Comparison of ENCODE assay signal across 12 mouse cellular contexts in genomic region chr6:116998948-116999682, GRCm38 (mm10).
A peak's percentile ranks its signal among the peaks of the same experiment; 100 is the strongest.
DNase-seq lines count a peak whose midpoint lies in the region; ATAC-seq lines count a peak whose summit lies in the region.
"Had no signal": no experiment of that assay in that cellular context is flagged by ENCODE, and none has a peak within 500 bp of the region (broad histone marks: within the 10 kb centered on the region; RNA-seq: fewer than 3 reads in every experiment).

No protein-coding gene starts in this region.

- no peak for ATAC-seq in hindbrain, embryonic 14.5 days (ENCODE audit: low FRiP score)

- peak; percentile 36 for DNase-seq in hindbrain, embryonic 14.5 days (ENCODE audit: low spot score)
- DNase-seq in hindbrain, embryonic 10.5 days (ENCODE audit: low spot score) = no peak
- peak; percentile 85 for DNase-seq in brain, adult 2 months (ENCODE audit: low read depth, low spot score)
- DNase-seq in cerebellum, adult 9-10 months = peak; percentile 80
- peak; percentile 12 for DNase-seq in limb, embryonic 10.5 days (ENCODE audit: low spot score)
- DNase-seq in adrenal gland, adult 8-10 months = no peak
- DNase-seq in heart, postnatal 36 days = no peak
- DNase-seq: kidney, postnatal 10 days; midbrain, embryonic 14.5 days; thymus, adult 2 months had no signal

- no peak overlapping the region for H3K4me2 ChIP-seq in hindbrain, embryonic 14.5 days (replicated peaks)
- H3K4me2 ChIP-seq: limb, embryonic 15.5 days; lung, embryonic 15.5 days had no signal

- whole genome bisulfite sequencing in hindbrain, embryonic 14.5 days = 67% methylated on average over 9 of the region's 9 CpGs
- WGBS in hindbrain, embryonic 10.5 days = 87% methylated on average over 9 of the region's 9 CpGs
- WGBS in limb, embryonic 10.5 days = 90% methylated on average over 9 of the region's 9 CpGs

- H3K9me3 ChIP-seq in hindbrain, embryonic 14.5 days (ENCODE audit: control insufficient read depth, low read length) = no peaks in the 10 kb centered on the region
- H3K9me3 ChIP-seq in hindbrain, embryonic 10.5 days = no peaks in the 10 kb centered on the region
- no peaks in the 10 kb centered on the region for H3K9me3 ChIP-seq in limb, embryonic 10.5 days (replicated peaks)
- H3K9me3 ChIP-seq: limb, embryonic 15.5 days; lung, embryonic 15.5 days had no signal

- intact Hi-C loops in heart, postnatal 36 days (cut with DNase I) = no loop called here

- H3K27ac ChIP-seq in hindbrain, embryonic 14.5 days = no peak overlapping the region
- no peak overlapping the region for H3K27ac ChIP-seq in hindbrain, embryonic 10.5 days
- no peak overlapping the region for H3K27ac ChIP-seq in limb, embryonic 10.5 days
- H3K27ac ChIP-seq: limb, embryonic 15.5 days; lung, embryonic 15.5 days had no signal

- H3K36me3 ChIP-seq in hindbrain, embryonic 14.5 days (replicated peaks; ENCODE audit: control insufficient read depth, insufficient read depth) = no peaks in the 10 kb centered on the region
- H3K36me3 ChIP-seq in hindbrain, embryonic 10.5 days = no peaks in the 10 kb centered on the region
- no peaks in the 10 kb centered on the region for H3K36me3 ChIP-seq in limb, embryonic 10.5 days
- H3K36me3 ChIP-seq: limb, embryonic 15.5 days; lung, embryonic 15.5 days had no signal

- no peak overlapping the region for H3K4me3 ChIP-seq in hindbrain, embryonic 14.5 days (replicated peaks; ENCODE audit: low read length)
- no peak overlapping the region for H3K4me3 ChIP-seq in hindbrain, embryonic 10.5 days
- H3K4me3 ChIP-seq in limb, embryonic 10.5 days = no peak overlapping the region
- H3K4me3 ChIP-seq: limb, embryonic 15.5 days; lung, embryonic 15.5 days had no signal

- H3K27me3 ChIP-seq in hindbrain, embryonic 14.5 days (ENCODE audit: control insufficient read depth, insufficient read depth, low read length) = no peaks in the 10 kb centered on the region
- H3K27me3 ChIP-seq in hindbrain, embryonic 10.5 days (ENCODE audit: insufficient read depth, poor library complexity, severe bottlenecking) = no peaks in the 10 kb centered on the region
- no peaks in the 10 kb centered on the region for H3K27me3 ChIP-seq in limb, embryonic 10.5 days (ENCODE audit: low read depth, poor library complexity, severe bottlenecking)
- H3K27me3 ChIP-seq: limb, embryonic 15.5 days; lung, embryonic 15.5 days had no signal

- no peak overlapping the region for H3K9ac ChIP-seq in hindbrain, embryonic 14.5 days
- H3K9ac ChIP-seq: limb, embryonic 15.5 days; lung, embryonic 15.5 days had no signal

- H3K4me1 ChIP-seq in hindbrain, embryonic 14.5 days (replicated peaks; ENCODE audit: control insufficient read depth, insufficient read depth, low read length) = no peaks in the 10 kb centered on the region
- H3K4me1 ChIP-seq in hindbrain, embryonic 10.5 days (replicated peaks) = peaks cover 10% of the 10 kb centered on the region
- H3K4me1 ChIP-seq in limb, embryonic 10.5 days = peaks cover 13% of the 10 kb centered on the region
- H3K4me1 ChIP-seq: lung, embryonic 15.5 days had no signal

Comparison
In these comparisons a context has a peak if more than half of its experiments do, and no peak if none do; other contexts are left out.
1. DNase-seq: peak in hindbrain, embryonic 14.5 days (single experiment), brain, adult 2 months (single experiment), cerebellum, adult 9-10 months (single experiment) and limb, embryonic 10.5 days (single experiment); none in hindbrain, embryonic 10.5 days (single experiment), adrenal gland, adult 8-10 months (single experiment) and heart, postnatal 36 days (0 of 2).